Mouse (Mus musculus): ENCODE data around the gene Olfr1389. TPM values are rescaled to one million over a fixed set of nuclear protein-coding genes. Genes with fewer than 3 reads are reported as not detected.

Olfr1389 gene
- polyA plus RNA-seq, 1 experiment from 2014 or later, result not detected

Other genes starting within 250 kb of the Olfr1389 start
- gene Btnl9, start 235.9 kb upstream of the Olfr1389 start, polyA plus RNA-seq (2015; fragmentation: Nextera tagmentation; extraction: Ambion mirVana), result 2.8 and 3.0 TPM in 2 replicates
- 24.9 and 26.3 TPM in 2 replicates for gene Zfp62, start 219.8 kb upstream of the Olfr1389 start, polyA plus RNA-seq (2015; fragmentation: Nextera tagmentation; extraction: Ambion mirVana)
- 44.2 and 44.9 TPM in 2 replicates for gene Mgat1, start 178.9 kb upstream of the Olfr1389 start, polyA plus RNA-seq (2015; fragmentation: Nextera tagmentation; extraction: Ambion mirVana)
- gene Olfr1393, start 144.8 kb upstream of the Olfr1389 start, polyA plus RNA-seq (2015; fragmentation: Nextera tagmentation; extraction: Ambion mirVana), result 0.16 TPM in 1 of 2 replicates, not detected in the other
- gene Olfr1392, start 137.8 kb upstream of the Olfr1389 start, polyA plus RNA-seq (2015; fragmentation: Nextera tagmentation; extraction: Ambion mirVana), result not detected in 2 replicates
- gene Olfr10, start 118.3 kb upstream of the Olfr1389 start, polyA plus RNA-seq (2015; fragmentation: Nextera tagmentation; extraction: Ambion mirVana), result not detected in 2 replicates
- gene Olfr1391, start 100.3 kb upstream of the Olfr1389 start, polyA plus RNA-seq (2015; fragmentation: Nextera tagmentation; extraction: Ambion mirVana), result not detected in 2 replicates
- gene Olfr1390, start 87.9 kb upstream of the Olfr1389 start, polyA plus RNA-seq (2015; fragmentation: Nextera tagmentation; extraction: Ambion mirVana), result not detected in 2 replicates
- gene Olfr1388, start 13.6 kb downstream of the Olfr1389 start, polyA plus RNA-seq (2015; fragmentation: Nextera tagmentation; extraction: Ambion mirVana), result not detected in 2 replicates
- gene Olfr1387, start 32.3 kb downstream of the Olfr1389 start, polyA plus RNA-seq (2015; fragmentation: Nextera tagmentation; extraction: Ambion mirVana), result not detected in 2 replicates
- not detected in 2 replicates for gene Olfr1386, start 42.0 kb downstream of the Olfr1389 start, polyA plus RNA-seq (2015; fragmentation: Nextera tagmentation; extraction: Ambion mirVana)
- gene Olfr1385, start 66.0 kb downstream of the Olfr1389 start, polyA plus RNA-seq (2015; fragmentation: Nextera tagmentation; extraction: Ambion mirVana), result not detected in 2 replicates
- not detected in 2 replicates for gene Olfr1384, start 83.7 kb downstream of the Olfr1389 start, polyA plus RNA-seq (2015; fragmentation: Nextera tagmentation; extraction: Ambion mirVana)
- not detected in 2 replicates for gene Olfr1383, start 96.6 kb downstream of the Olfr1389 start, polyA plus RNA-seq (2015; fragmentation: Nextera tagmentation; extraction: Ambion mirVana)
- gene Olfr1382, start 105.2 kb downstream of the Olfr1389 start, polyA plus RNA-seq (2015; fragmentation: Nextera tagmentation; extraction: Ambion mirVana), result not detected in 2 replicates
- not detected in 2 replicates for gene Olfr1381, start 120.4 kb downstream of the Olfr1389 start, polyA plus RNA-seq (2015; fragmentation: Nextera tagmentation; extraction: Ambion mirVana)
- not detected in 2 replicates for gene Olfr1380, start 133.8 kb downstream of the Olfr1389 start, polyA plus RNA-seq (2015; fragmentation: Nextera tagmentation; extraction: Ambion mirVana)
- 7.4 and 8.3 TPM in 2 replicates for gene Flt4, start 186.2 kb downstream of the Olfr1389 start, polyA plus RNA-seq (2015; fragmentation: Nextera tagmentation; extraction: Ambion mirVana)
- 0.44 TPM in 1 of 2 replicates, not detected in the other for gene Scgb3a1, start 240.5 kb downstream of the Olfr1389 start, polyA plus RNA-seq (2015; fragmentation: Nextera tagmentation; extraction: Ambion mirVana)